Mouse (Mus musculus) hindbrain, postnatal 0 days (tissue): ENCODE measurements around the gene Cadm1. TPM values are rescaled to one million over a fixed set of nuclear protein-coding genes. Genes with fewer than 3 reads are reported as not detected.
A peak's percentile ranks its signal among the peaks of the same experiment; 100 is the strongest.

ENCODE experiments used
- ATAC-seq: fragments of 200-750 bp; cut with Nextera tagmentation; 2 replicates; pipeline ENCODE4 v1.8.0; 2017; ENCODE audit warnings: mild to moderate bottlenecking, moderate TSS enrichment, moderate library complexity
- DNase-seq: peaks from one replicate; pipeline ENCODE4 v3.0.0-alpha.2; 2015; ENCODE audit warnings: low spot score
- H3K27ac ChIP-seq: fragments of 300-500 bp; sonication (generic); 2 replicates; pipeline ENCODE4 v1.5.1; 2014; ENCODE audit warnings: mild to moderate bottlenecking
- H3K27me3 ChIP-seq: fragments of 300-500 bp; sonication (generic); 2 replicates; pipeline ENCODE4 v1.6.1; 2014; ENCODE audit warnings: low read length, mixed read lengths; ENCODE audit not compliant: insufficient read depth
- H3K36me3 ChIP-seq: fragments of 300-500 bp; sonication (generic); 2 replicates; pipeline ENCODE4 v1.6.1; 2014; ENCODE audit warnings: low read length, mixed read lengths; ENCODE audit not compliant: insufficient read depth
- H3K4me1 ChIP-seq: fragments of 300-500 bp; sonication (generic); 2 replicates; pipeline ENCODE4 v1.6.1; 2014; ENCODE audit warnings: antibody characterized with exemption, low read length, mixed read lengths; ENCODE audit not compliant: insufficient read depth
- H3K4me2 ChIP-seq: fragments of 300-500 bp; sonication (generic); 2 replicates; pipeline ENCODE4 v1.6.1; 2014; ENCODE audit warnings: low read depth, mild to moderate bottlenecking, low read length, moderate library complexity, mixed read lengths
- H3K4me3 ChIP-seq: fragments of 300-500 bp; sonication (generic); 2 replicates; pipeline ENCODE4 v1.5.1; 2014; ENCODE audit warnings: low read length
- H3K9ac ChIP-seq: fragments of 300-500 bp; sonication (generic); replicated peaks from 2 replicates; pipeline ENCODE4 v1.6.1; 2014; ENCODE audit warnings: mild to moderate bottlenecking, low read length, moderate library complexity, mixed read lengths
- H3K9me3 ChIP-seq: fragments of 300-500 bp; sonication (generic); 2 replicates; pipeline ENCODE4 v1.6.1; 2016; ENCODE audit warnings: low read length, mixed read lengths
- CTCF ChIP-seq: IDR thresholded peaks from 2 replicates; pipeline ENCODE4 v1.5.1; 2016; ENCODE audit warnings: antibody characterized with exemption, control low read depth, low read depth
- WGBS: fragments of 180-500 bp; shearing (Covaris S2); extraction: QIAGEN DNeasy Blood & Tissue Kit; methylation state at CpG from one replicate; pipeline ENCODE4 v1.1.7; 2014; 5-methylcytosine and 5-hydroxymethylcytosine counted together
- polyA plus RNA-seq: library from polyadenylated mRNA; unstranded; fragments of >200 nt; fragmentation: Nextera tagmentation; extraction: Ambion mirVana; gene quantifications from 2 replicates; pipeline ENCODE4 v1.2.1, GENCODE M21; 2015
- total RNA-seq: library from RNA; depleted of rRNA; stranded (reverse); fragments of >200 nt; gene quantifications from 2 replicates; pipeline ENCODE4 v1.2.3, GENCODE M21; 2014

Gene Cadm1
- total and polyA plus RNA-seq, 2 experiments from 2014 or later = 115 to 203 TPM

- DNase-seq (no peak), ATAC-seq (no peak)
- Histone ChIP-seq H3K9me3 (no peaks in the 10 kb centered on the region), H3K4me2 (no peak overlapping the region), H3K27me3 (no peaks in the 10 kb centered on the region), H3K36me3 (no peaks in the 10 kb centered on the region), H3K27ac (no peak overlapping the region), H3K4me3 (no peak overlapping the region), H3K9ac (no peak overlapping the region), H3K4me1 (0 out of 2 replicates have a peak, but pooled peaks cover 9% of the 10 kb centered on the region)
- no peak for TF ChIP-seq CTCF
- 82% methylated on average over 10 of the region's 10 CpGs for WGBS
These were observed 236.4 kb downstream of the Cadm1 start for GRCm38 (mm10) chr9:47766342-47766741.

- no peaks in the 10 kb centered on the region for H3K9me3 ChIP-seq
- DNase-seq (no peak), ATAC-seq (no peak)
- no peak overlapping the region for H3K9ac ChIP-seq
- no peak overlapping the region for H3K4me3 ChIP-seq
- TF ChIP-seq CTCF = no peak
- H3K27me3 ChIP-seq = no peaks in the 10 kb centered on the region
- H3K27ac ChIP-seq = no peak overlapping the region
- 0 out of 2 replicates have a peak, but pooled peaks cover 7% of the 10 kb centered on the region for H3K4me1 ChIP-seq
- 35% methylated on average over 11 of the region's 11 CpGs for WGBS
- H3K4me2 ChIP-seq = peak overlapping the region; percentile 21; the same call in 1 of the 2 replicates
- H3K36me3 ChIP-seq = no peaks in the 10 kb centered on the region
These were observed 240.9 kb downstream of the Cadm1 start for GRCm38 (mm10) chr9:47770836-47771235.

GRCm38 (mm10) chr9:47771953-47772352 lies 242.0 kb downstream of the Cadm1 start:
- DNase-seq (no peak), ATAC-seq (no peak)
- no peak for TF ChIP-seq CTCF
- Histone ChIP-seq H3K9me3 (no peaks in the 10 kb centered on the region), H3K9ac (no peak overlapping the region), H3K36me3 (no peaks in the 10 kb centered on the region), H3K27ac (no peak overlapping the region), H3K4me3 (no peak overlapping the region), H3K27me3 (no peaks in the 10 kb centered on the region), H3K4me2 (no peak overlapping the region), H3K4me1 (peaks cover 7% of the 10 kb centered on the region; the same call in 1 of the 2 replicates)
- 77% methylated on average over 5 of the region's 5 CpGs for WGBS

- Histone ChIP-seq H3K4me1 (peaks cover 7% of the 10 kb centered on the region; the same call in 1 of the 2 replicates), H3K9me3 (no peaks in the 10 kb centered on the region), H3K27ac (no peak overlapping the region), H3K27me3 (no peaks in the 10 kb centered on the region), H3K4me2 (no peak overlapping the region), H3K9ac (no peak overlapping the region), H3K4me3 (no peak overlapping the region), H3K36me3 (no peaks in the 10 kb centered on the region)
- no peak for TF ChIP-seq CTCF
- DNase-seq = no peak
- WGBS = 93% methylated on average over 6 of the region's 6 CpGs
- no peak for ATAC-seq
These were observed 242.8 kb downstream of the Cadm1 start for GRCm38 (mm10) chr9:47772750-47773149.

- Histone ChIP-seq H3K4me1 (peaks cover 2% of the 10 kb centered on the region; the same call in 1 of the 2 replicates), H3K36me3 (no peaks in the 10 kb centered on the region), H3K27ac (no peak overlapping the region), H3K4me3 (no peak overlapping the region), H3K9me3 (no peaks in the 10 kb centered on the region), H3K9ac (no peak overlapping the region), H3K4me2 (no peak overlapping the region), H3K27me3 (no peaks in the 10 kb centered on the region)
- ATAC-seq (no peak), DNase-seq (no peak)
- TF ChIP-seq CTCF = no peak
- 79% methylated on average over 9 of the region's 9 CpGs for WGBS
These were observed 247.3 kb downstream of the Cadm1 start for GRCm38 (mm10) chr9:47776941-47777919.

- no peak for TF ChIP-seq CTCF
- Histone ChIP-seq H3K4me1 (peaks cover 2% of the 10 kb centered on the region; the same call in 1 of the 2 replicates), H3K27me3 (no peaks in the 10 kb centered on the region), H3K4me2 (0 out of 2 replicates have a peak overlapping the region, but pooled peaks have one; percentile 4), H3K9ac (no peak overlapping the region), H3K4me3 (no peak overlapping the region), H3K36me3 (no peaks in the 10 kb centered on the region), H3K27ac (no peak overlapping the region), H3K9me3 (no peaks in the 10 kb centered on the region)
- ATAC-seq = no peak
- DNase-seq = peak; percentile 48
- 33% methylated on average over 11 of the region's 11 CpGs for WGBS
These were observed 248.5 kb downstream of the Cadm1 start for GRCm38 (mm10) chr9:47778438-47778837.
